Mouse (Mus musculus) midbrain, embryonic 16.5 days (tissue): ENCODE data around the gene Gm20388. TPM values are rescaled to one million over a fixed set of nuclear protein-coding genes. Genes with fewer than 3 reads are reported as not detected.
"Not testable (repeated sequence)": the region's sequence is repeated elsewhere in the genome, so short reads cannot be mapped to it uniquely, and the experiment has no call there.

Experiments
- ATAC-seq: fragments of 200-750 bp; cut with Nextera tagmentation; 2 replicates; pipeline ENCODE4 v1.8.0; 2017; ENCODE audit warnings: moderate TSS enrichment
- H3K27ac ChIP-seq: fragments of 300-500 bp; sonication (generic); 2 replicates; pipeline ENCODE4 v1.5.1; 2014; ENCODE audit warnings: mild to moderate bottlenecking, low read length, mixed read lengths
- H3K27me3 ChIP-seq: fragments of 300-500 bp; sonication (generic); 2 replicates; pipeline ENCODE4 v1.6.1; 2014; ENCODE audit warnings: low read depth, low read length, mixed read lengths; ENCODE audit not compliant: control insufficient read depth, insufficient read depth
- H3K36me3 ChIP-seq: fragments of 300-500 bp; sonication (generic); 2 replicates; pipeline ENCODE4 v1.6.1; 2014; ENCODE audit warnings: mild to moderate bottlenecking, low read length, moderate library complexity, mixed read lengths; ENCODE audit not compliant: control insufficient read depth, insufficient read depth
- H3K4me1 ChIP-seq: fragments of 300-500 bp; sonication (generic); 2 replicates; pipeline ENCODE4 v1.6.1; 2014; ENCODE audit warnings: mild to moderate bottlenecking, low read length, mixed read lengths; ENCODE audit not compliant: control insufficient read depth, insufficient read depth
- H3K4me2 ChIP-seq: fragments of 300-500 bp; sonication (generic); 2 replicates; pipeline ENCODE4 v1.6.1; 2014; ENCODE audit warnings: mild to moderate bottlenecking, low read length, mixed read lengths
- H3K4me3 ChIP-seq: fragments of 300-500 bp; sonication (generic); 2 replicates; pipeline ENCODE4 v1.5.1; 2014; ENCODE audit warnings: low read depth, mild to moderate bottlenecking, low read length, moderate library complexity, mixed read lengths
- H3K9ac ChIP-seq: fragments of 300-500 bp; sonication (generic); 2 replicates; pipeline ENCODE4 v1.6.1; 2014; ENCODE audit warnings: low read depth, low read length, mixed read lengths
- H3K9me3 ChIP-seq: fragments of 300-500 bp; sonication (generic); replicated peaks from 2 replicates; pipeline ENCODE4 v1.6.1; 2014; ENCODE audit warnings: mild to moderate bottlenecking, low read length, mixed read lengths; ENCODE audit not compliant: control insufficient read depth, poor library complexity, severe bottlenecking
- WGBS: fragments of 180-500 bp; shearing (Covaris S2); extraction: QIAGEN DNeasy Blood & Tissue Kit; methylation state at CpG from one replicate; pipeline ENCODE4 v1.1.7; 2014; 5-methylcytosine and 5-hydroxymethylcytosine counted together
- polyA plus RNA-seq: library from polyadenylated mRNA; unstranded; fragments of >200 nt; fragmentation: Nextera tagmentation; extraction: Ambion mirVana; gene quantifications from 2 replicates; pipeline ENCODE4 v1.2.1, GENCODE M21; 2015

The Gm20388 gene
- polyA plus RNA-seq, 1 experiment from 2014 or later, result 7.5 TPM

DNA sequence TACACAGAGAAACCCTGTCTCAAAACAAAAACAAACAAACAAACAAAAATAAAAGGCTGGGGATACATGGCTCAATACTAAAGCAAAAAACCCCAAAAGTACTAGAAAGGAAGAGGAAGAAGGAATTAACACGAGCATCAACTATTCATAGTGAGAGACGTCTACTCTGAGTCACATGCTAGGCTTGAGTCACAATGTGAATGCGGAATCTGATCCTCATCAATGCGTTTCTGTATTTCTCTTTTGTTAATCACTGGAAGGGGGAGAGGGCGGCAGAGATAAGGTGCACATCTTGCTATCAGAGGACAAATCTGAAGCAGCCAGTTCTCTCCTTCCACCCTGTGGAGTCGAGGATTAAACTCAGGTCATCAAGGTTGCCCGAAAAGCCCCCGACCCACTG, 3117.1 kb downstream of the Gm20388 start:
- Histone ChIP-seq H3K4me3 (no peak overlapping the region), H3K9ac (no peak overlapping the region), H3K4me1 (no peaks in the 10 kb centered on the region; the same call in 1 of the 2 replicates), H3K27ac (no peak overlapping the region), H3K27me3 (no peaks in the 10 kb centered on the region), H3K36me3 (no peaks in the 10 kb centered on the region), H3K9me3 (no peaks in the 10 kb centered on the region), H3K4me2 (no peak overlapping the region)
- ATAC-seq, result no peak
- WGBS, result 89% methylated on average over 8 of the region's 8 CpGs

DNA sequence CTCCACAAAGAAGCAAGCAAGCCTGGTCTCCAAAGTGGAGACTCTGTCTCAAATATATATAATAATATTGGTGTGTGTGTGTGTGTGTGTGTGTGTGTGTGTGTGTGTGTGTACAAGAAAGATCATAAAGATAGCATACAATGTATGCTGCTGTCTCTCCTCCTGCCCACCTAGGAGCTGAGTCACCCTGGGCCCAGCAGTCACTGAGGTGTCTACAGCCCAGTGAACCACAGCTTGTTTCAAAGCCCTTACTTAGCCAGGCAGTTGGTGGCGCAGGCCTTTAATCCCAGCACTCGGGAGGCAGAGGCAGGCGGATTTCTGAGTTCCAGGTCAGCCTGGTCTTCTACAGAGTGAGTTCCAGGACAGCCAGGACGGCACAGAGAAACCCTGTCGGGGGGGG, 3119.4 kb downstream of the Gm20388 start:
- not testable (repeated sequence) for ATAC-seq, H3K36me3 ChIP-seq, H3K4me2 ChIP-seq, H3K4me1 ChIP-seq, H3K27me3 ChIP-seq, H3K27ac ChIP-seq, H3K9me3 ChIP-seq, H3K4me3 ChIP-seq, H3K9ac ChIP-seq
- WGBS, result 90% methylated on average over 3 of the region's 5 CpGs

DNA sequence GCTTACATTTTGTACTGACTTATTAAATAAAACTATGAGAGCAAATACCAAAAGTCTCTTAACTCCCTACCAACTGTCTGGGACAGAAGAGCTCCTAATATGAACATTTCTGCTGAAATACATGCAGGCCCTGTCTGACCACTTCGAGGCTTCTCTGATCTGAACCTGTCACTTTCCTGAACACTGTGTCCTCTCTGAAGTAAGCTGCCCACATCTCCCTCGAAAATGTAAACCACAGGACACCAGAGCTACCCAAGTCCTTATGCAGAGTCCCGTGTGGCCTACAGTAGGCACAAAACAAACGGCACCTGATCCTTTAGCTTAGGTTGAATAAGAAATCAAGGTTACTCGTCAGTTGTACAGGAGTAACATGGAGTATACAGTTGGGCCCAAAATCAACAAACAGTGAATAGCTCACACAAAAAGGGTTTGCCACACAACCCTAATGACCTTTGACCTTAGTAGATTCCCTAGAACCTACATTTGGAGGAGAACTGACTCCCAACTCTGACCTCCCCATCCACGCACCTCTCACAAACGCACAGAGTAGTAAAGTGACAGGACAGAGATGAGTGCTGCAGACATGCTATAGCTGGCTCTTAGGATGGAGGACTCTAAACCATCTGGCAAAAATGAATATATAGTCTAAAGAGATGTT, 3120.8 kb downstream of the Gm20388 start:
- Histone ChIP-seq H3K9ac (no peak overlapping the region), H3K4me1 (no peaks in the 10 kb centered on the region; the same call in 1 of the 2 replicates), H3K36me3 (no peaks in the 10 kb centered on the region), H3K9me3 (no peaks in the 10 kb centered on the region), H3K4me3 (no peak overlapping the region), H3K27ac (no peak overlapping the region), H3K4me2 (no peak overlapping the region), H3K27me3 (no peaks in the 10 kb centered on the region)
- WGBS, result 86% methylated on average over 7 of the region's 7 CpGs
- no peak for ATAC-seq

DNA sequence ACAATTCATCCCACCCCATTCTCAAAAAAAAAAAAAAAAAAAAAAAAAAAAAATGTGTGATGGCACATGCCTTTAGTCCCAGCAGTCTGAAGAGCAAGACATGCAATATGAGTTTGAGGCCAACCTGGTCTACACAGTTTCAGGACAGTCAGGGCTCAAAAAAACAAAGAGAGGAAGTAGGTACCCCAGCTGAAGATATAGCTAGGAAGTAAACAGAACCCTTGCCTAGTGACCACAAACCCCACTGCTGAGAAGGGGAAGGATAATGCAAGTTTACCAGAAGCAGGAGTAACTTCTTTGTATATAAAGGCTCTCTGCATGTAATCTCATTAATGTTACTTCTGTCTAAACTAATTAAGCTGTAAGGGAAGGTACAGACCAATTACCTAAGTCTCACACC, 3122.1 kb downstream of the Gm20388 start:
- Histone ChIP-seq H3K4me3 (no peak overlapping the region), H3K4me2 (no peak overlapping the region), H3K4me1 (no peaks in the 10 kb centered on the region; the same call in 1 of the 2 replicates), H3K27me3 (no peaks in the 10 kb centered on the region), H3K27ac (no peak overlapping the region), H3K36me3 (no peaks in the 10 kb centered on the region), H3K9me3 (no peaks in the 10 kb centered on the region), H3K9ac (no peak overlapping the region)
- ATAC-seq, result no peak

DNA sequence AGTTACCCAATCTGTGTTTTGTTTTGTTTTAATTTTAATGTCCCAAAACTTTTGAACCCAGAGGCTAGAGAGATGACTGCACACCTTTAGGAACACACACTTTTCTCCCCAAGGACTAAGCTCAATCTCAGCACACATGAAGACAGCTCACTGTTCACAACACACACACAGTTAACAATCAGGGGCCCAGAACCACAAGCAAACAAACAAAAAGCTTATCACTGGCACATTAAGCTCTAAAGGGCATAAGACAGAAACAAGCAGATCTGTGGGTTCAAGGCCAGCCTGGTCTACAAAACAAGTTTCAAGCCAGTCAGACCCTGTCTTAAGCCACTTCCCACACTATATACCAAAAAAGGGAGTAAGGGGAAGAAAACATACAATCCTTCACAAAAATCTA, 3122.8 kb downstream of the Gm20388 start:
- Histone ChIP-seq H3K27me3 (no peaks in the 10 kb centered on the region), H3K4me1 (peaks cover 2% of the 10 kb centered on the region), H3K4me2 (no peak overlapping the region), H3K9ac (no peak overlapping the region), H3K27ac (no peak overlapping the region), H3K9me3 (no peaks in the 10 kb centered on the region), H3K4me3 (no peak overlapping the region), H3K36me3 (no peaks in the 10 kb centered on the region)
- no peak for ATAC-seq

DNA sequence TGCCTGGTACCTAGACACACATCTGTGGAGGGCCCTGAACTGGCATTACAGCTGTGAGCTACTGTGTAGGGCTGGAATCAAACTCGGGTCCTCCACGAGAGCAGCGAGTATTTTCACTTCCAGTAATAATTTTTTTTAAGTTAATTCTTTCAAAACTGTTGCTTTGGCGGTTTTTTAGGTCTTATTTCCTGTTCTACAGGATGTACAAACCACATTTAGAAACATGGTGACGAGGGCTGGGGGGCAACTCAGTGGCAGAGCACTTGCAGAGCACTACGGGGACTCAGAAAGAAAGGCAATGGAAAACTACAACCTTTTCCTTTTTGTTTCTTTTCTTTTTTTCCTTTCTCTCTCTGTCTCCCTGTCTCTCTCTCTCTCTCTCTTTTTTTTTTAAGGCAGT, 3123.5 kb downstream of the Gm20388 start:
- H3K4me2 ChIP-seq, result no peak overlapping the region
- H3K27me3 ChIP-seq, result no peaks in the 10 kb centered on the region
- H3K36me3 ChIP-seq, result no peaks in the 10 kb centered on the region
- H3K9ac ChIP-seq, result no peak overlapping the region
- H3K9me3 ChIP-seq, result no peaks in the 10 kb centered on the region
- ATAC-seq, result no peak
- H3K4me1 ChIP-seq, result peaks cover 7% of the 10 kb centered on the region
- H3K4me3 ChIP-seq, result no peak overlapping the region
- H3K27ac ChIP-seq, result no peak overlapping the region
- 91% methylated on average over 6 of the region's 6 CpGs for whole genome bisulfite sequencing

DNA sequence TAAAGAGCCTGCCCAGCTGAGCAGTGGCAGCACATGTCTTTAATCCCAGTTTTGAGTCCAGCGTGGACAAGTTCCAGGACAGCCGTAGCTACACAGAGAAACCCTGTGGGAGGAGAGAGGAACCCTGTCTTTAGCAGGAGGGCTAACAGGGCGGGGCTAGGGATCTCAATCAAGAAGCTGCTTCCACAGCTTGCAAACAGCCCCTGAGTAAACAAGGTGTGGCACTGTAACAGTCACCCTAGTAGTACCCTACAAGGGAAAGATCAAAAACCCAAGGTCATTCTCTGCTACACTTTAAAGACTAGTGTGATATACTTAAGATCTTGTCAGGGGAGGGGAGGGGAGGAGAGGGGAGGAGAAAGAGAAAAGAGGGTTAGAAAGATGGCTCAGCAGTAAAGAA, 3126.3 kb downstream of the Gm20388 start:
- peaks cover 25% of the 10 kb centered on the region for H3K4me1 ChIP-seq
- WGBS, result 61% methylated on average over 3 of the region's 3 CpGs

DNA sequence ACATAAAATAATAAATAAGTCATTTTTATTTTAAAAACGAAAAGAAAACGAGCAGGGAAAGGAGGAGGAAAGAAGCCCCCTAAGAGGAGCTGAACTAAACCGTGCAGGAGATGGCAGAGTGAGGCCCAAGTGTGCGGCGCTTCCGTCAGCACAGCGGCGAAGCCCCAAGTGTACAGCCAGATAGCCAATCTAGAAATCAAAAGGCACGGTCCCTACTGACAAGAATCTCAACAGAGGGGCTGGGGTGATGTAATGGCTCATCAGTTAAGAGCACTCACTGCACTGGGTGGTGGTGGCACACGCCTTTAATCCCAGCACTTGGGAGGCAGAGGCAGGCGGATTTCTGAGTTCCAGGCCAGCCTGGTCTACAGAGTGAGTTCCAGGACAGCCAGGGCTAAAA, 3126.8 kb downstream of the Gm20388 start:
- 90% methylated on average over 11 of the region's 11 CpGs for WGBS

More for the DNA sequence above, 3126.3 kb downstream of the Gm20388 start:
- Histone ChIP-seq H3K27ac (no peak overlapping the region), H3K9ac (no peak overlapping the region), H3K4me3 (no peak overlapping the region), H3K9me3 (no peaks in the 10 kb centered on the region), H3K36me3 (no peaks in the 10 kb centered on the region), H3K4me2 (no peak overlapping the region), H3K27me3 (no peaks in the 10 kb centered on the region)
- ATAC-seq, result no peak

DNA sequence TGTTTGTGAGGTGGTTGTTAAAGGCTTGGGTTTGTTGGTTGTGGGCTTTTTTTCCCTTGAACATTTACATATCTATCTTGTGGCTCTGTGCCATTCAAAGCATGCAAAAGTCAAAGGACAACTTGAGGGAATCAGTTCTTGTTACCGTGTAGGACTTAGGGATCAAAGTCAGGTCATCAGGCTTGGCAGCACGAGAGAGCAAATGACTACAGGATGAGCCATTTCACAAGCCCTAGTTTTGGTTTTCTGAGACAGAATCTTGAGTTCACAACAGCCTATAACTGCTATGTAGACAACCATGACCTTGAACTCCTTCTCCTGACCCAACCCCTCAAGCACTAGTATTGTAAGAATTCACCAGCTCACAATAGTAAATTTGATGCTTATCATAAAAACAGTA, 3127.7 kb downstream of the Gm20388 start:
- Histone ChIP-seq H3K9ac (no peak overlapping the region), H3K4me1 (peaks cover 29% of the 10 kb centered on the region), H3K27me3 (no peaks in the 10 kb centered on the region), H3K9me3 (no peaks in the 10 kb centered on the region), H3K4me2 (no peak overlapping the region), H3K36me3 (no peaks in the 10 kb centered on the region), H3K4me3 (no peak overlapping the region), H3K27ac (no peak overlapping the region)
- 77% methylated on average over 2 of the region's 2 CpGs for WGBS
- ATAC-seq, result no peak

More for the DNA sequence above, 3126.8 kb downstream of the Gm20388 start:
- Histone ChIP-seq H3K27ac (no peak overlapping the region), H3K4me1 (peaks cover 25% of the 10 kb centered on the region), H3K4me3 (no peak overlapping the region), H3K36me3 (no peaks in the 10 kb centered on the region), H3K27me3 (no peaks in the 10 kb centered on the region), H3K4me2 (no peak overlapping the region), H3K9ac (no peak overlapping the region), H3K9me3 (no peaks in the 10 kb centered on the region)
- ATAC-seq, result no peak
